17 mouse cellular contexts compared by ENCODE assay signal in the genomic region with DNA sequence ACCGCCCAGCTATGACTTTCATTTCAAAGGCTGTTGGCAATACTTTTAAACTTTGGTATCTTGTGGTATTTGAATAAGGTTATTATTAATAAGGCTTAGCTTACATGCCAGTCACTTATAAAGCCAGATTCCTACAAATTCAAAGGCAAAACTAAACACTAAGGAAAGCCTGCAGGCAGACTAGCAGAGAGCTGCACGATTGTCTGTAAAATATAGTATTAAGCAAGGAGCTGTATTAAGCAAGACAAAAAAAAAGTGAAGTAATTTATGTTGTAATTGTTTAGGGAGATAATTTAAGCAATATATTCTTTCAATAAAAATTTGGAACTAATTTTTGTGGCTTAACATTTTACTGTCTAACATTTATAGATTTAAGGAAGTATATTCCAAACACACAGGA.
"Had no signal": no experiment of that assay in that cellular context is flagged by ENCODE, and none has a peak within 500 bp of the region (broad histone marks: within the 10 kb centered on the region; RNA-seq: fewer than 3 reads in every experiment).

No protein-coding gene starts in this region.

- ATAC-seq: inflammation-experienced regulatory T-cells, adult 6 months had no signal

- H3K36me3 ChIP-seq: limb, embryonic 12.5 days; midbrain, embryonic 10.5 days; neural tube, embryonic 15.5 days; stomach, embryonic 15.5 days had no signal

- H3K27ac ChIP-seq: limb, embryonic 12.5 days; liver, embryonic 14.5 days; midbrain, embryonic 10.5 days; neural tube, embryonic 15.5 days; stomach, embryonic 15.5 days had no signal

- H3K4me1 ChIP-seq: midbrain, embryonic 10.5 days; neural tube, embryonic 15.5 days; stomach, embryonic 15.5 days had no signal

- H3K4me2 ChIP-seq: limb, embryonic 12.5 days; neural tube, embryonic 15.5 days; stomach, embryonic 15.5 days had no signal

- DNase-seq: kidney, adult 11 months; kidney, postnatal 10 days; kidney, postnatal 4 days; liver; lung, adult 2 months; lung, postnatal 10 days; midbrain, embryonic 14.5 days; spleen, adult 18-20 months; thymus, adult 2 months; thymus, postnatal 25 days had no signal

- H3K9ac ChIP-seq: limb, embryonic 12.5 days; liver, embryonic 14.5 days; neural tube, embryonic 15.5 days; stomach, embryonic 15.5 days had no signal

- H3K9me3 ChIP-seq: limb, embryonic 12.5 days; midbrain, embryonic 10.5 days; neural tube, embryonic 15.5 days; stomach, embryonic 15.5 days had no signal

- H3K27me3 ChIP-seq: limb, embryonic 12.5 days; neural tube, embryonic 15.5 days; stomach, embryonic 15.5 days had no signal

- H3K4me3 ChIP-seq: limb, embryonic 12.5 days; midbrain, embryonic 10.5 days; myocyte; neural tube, embryonic 15.5 days; stomach, embryonic 15.5 days had no signal
